Mouse (Mus musculus): Measurements from ENCODE around the gene Taf5.

Taf5 gene

GRCm38 (mm10) chr19:47067096-47067882, at the start of gene Taf5:
Gene Taf5 (plus strand): TSS chr19:47067746.
- DNase-seq = peak; percentile 95

GRCm38 (mm10) chr19:47017831-47018230, 49.7 kb upstream of the Taf5 start:
- DNase-seq = no peak

- DNase-seq = no peak
Measured at GRCm38 (mm10) chr19:47018330-47018729, 49.2 kb upstream of the Taf5 start.

GRCm38 (mm10) chr19:47019326-47019725, 48.2 kb upstream of the Taf5 start:
- DNase-seq = no peak

- DNase-seq = no peak
Measured at GRCm38 (mm10) chr19:47022709-47023108, 44.8 kb upstream of the Taf5 start.

GRCm38 (mm10) chr19:47023546-47023945, 44.0 kb upstream of the Taf5 start:
- no peak for DNase-seq

- DNase-seq = no peak
Measured at GRCm38 (mm10) chr19:47024954-47025353, 42.6 kb upstream of the Taf5 start.

- no peak for DNase-seq
Measured at GRCm38 (mm10) chr19:47026513-47026912, 41.0 kb upstream of the Taf5 start.

GRCm38 (mm10) chr19:47029796-47030195, 37.8 kb upstream of the Taf5 start:
- no peak for DNase-seq

- DNase-seq = no peak
Measured at GRCm38 (mm10) chr19:47031770-47032169, 35.8 kb upstream of the Taf5 start.

GRCm38 (mm10) chr19:47034916-47035315, 32.6 kb upstream of the Taf5 start:
- DNase-seq = no peak

- DNase-seq = no peak
Measured at GRCm38 (mm10) chr19:47036596-47036995, 30.9 kb upstream of the Taf5 start.

GRCm38 (mm10) chr19:47040720-47041473, 26.6 kb upstream of the Taf5 start:
- DNase-seq = no peak

GRCm38 (mm10) chr19:47043608-47044007, 23.9 kb upstream of the Taf5 start:
- DNase-seq = no peak

GRCm38 (mm10) chr19:47046343-47046742, 21.2 kb upstream of the Taf5 start:
- DNase-seq = no peak

GRCm38 (mm10) chr19:47047236-47047833, 20.2 kb upstream of the Taf5 start:
- no peak for DNase-seq

GRCm38 (mm10) chr19:47049061-47049460, 18.5 kb upstream of the Taf5 start:
- DNase-seq = no peak

- DNase-seq = no peak
Measured at GRCm38 (mm10) chr19:47049840-47050239, 17.7 kb upstream of the Taf5 start.

- DNase-seq = peak; percentile 86
Measured at GRCm38 (mm10) chr19:47050271-47051032, 17.1 kb upstream of the Taf5 start, which contains the start of gene Pcgf6. Gene Pcgf6 (minus strand): TSS chr19:47050906.

GRCm38 (mm10) chr19:47052927-47053326, 14.6 kb upstream of the Taf5 start:
- no peak for DNase-seq

GRCm38 (mm10) chr19:47053471-47053870, 14.1 kb upstream of the Taf5 start:
- peak; percentile 72 for DNase-seq

- DNase-seq = no peak
Measured at GRCm38 (mm10) chr19:47057684-47058083, 9.9 kb upstream of the Taf5 start.

GRCm38 (mm10) chr19:47065860-47066259, 1.7 kb upstream of the Taf5 start:
- no peak for DNase-seq

All from kidney, adult 11 months (tissue).